Mouse (Mus musculus) cerebellum, adult 18-20 months (tissue): Measurements from ENCODE around the gene Arl1.
A peak's percentile ranks its signal among the peaks of the same experiment; 100 is the strongest.
"Not testable (repeated sequence)": the region's sequence is repeated elsewhere in the genome, so short reads cannot be mapped to it uniquely, and the experiment has no call there.

Source experiments
- DNase-seq, 2 experiments: peaks; one replicate each; pipeline ENCODE4 v3.0.0; 2021

Gene Arl1

GRCm38 (mm10) chr10:88730571-88731495, at the start of gene Arl1:
TSS of gene Arl1 (plus strand) at chr10:88730858.
- DNase-seq: peak; percentile 91 to 96

- no peak for DNase-seq
These were observed 47.6 kb upstream of the Arl1 start for GRCm38 (mm10) chr10:88682904-88683563.

- no peak for DNase-seq
These were observed 45.7 kb upstream of the Arl1 start, which contains the start of gene Spic for GRCm38 (mm10) chr10:88684925-88685324. TSS of gene Spic (minus strand) at chr10:88685015.

GRCm38 (mm10) chr10:88700938-88701337, 29.7 kb upstream of the Arl1 start:
- DNase-seq: no peak

- DNase-seq: no peak
These were observed 21.8 kb upstream of the Arl1 start for GRCm38 (mm10) chr10:88708671-88709523.

- DNase-seq: no peak
These were observed 18.3 kb upstream of the Arl1 start for GRCm38 (mm10) chr10:88712359-88712758.

GRCm38 (mm10) chr10:88714744-88715143, 15.9 kb upstream of the Arl1 start:
- no peak for DNase-seq

GRCm38 (mm10) chr10:88715621-88716020, 15.0 kb upstream of the Arl1 start:
- DNase-seq: no peak

- DNase-seq: no peak
These were observed 13.5 kb upstream of the Arl1 start for GRCm38 (mm10) chr10:88716986-88717755.

GRCm38 (mm10) chr10:88717756-88718025, 13.0 kb upstream of the Arl1 start:
- no peak for DNase-seq

GRCm38 (mm10) chr10:88719618-88720017, 11.0 kb upstream of the Arl1 start:
- no peak for DNase-seq

- no peak for DNase-seq
These were observed 5.3 kb upstream of the Arl1 start for GRCm38 (mm10) chr10:88725343-88725742.

- peak in 1 of 2 experiments; percentile 14 for DNase-seq
These were observed 3.5 kb upstream of the Arl1 start for GRCm38 (mm10) chr10:88727128-88727527.

GRCm38 (mm10) chr10:88728166-88728565, 2.5 kb upstream of the Arl1 start:
- no peak for DNase-seq

GRCm38 (mm10) chr10:88731496-88732308, 1.0 kb downstream of the Arl1 start:
- no peak for DNase-seq

GRCm38 (mm10) chr10:88732309-88732622, 1.6 kb downstream of the Arl1 start:
- no peak for DNase-seq

GRCm38 (mm10) chr10:88739074-88739473, 8.4 kb downstream of the Arl1 start:
- not testable (repeated sequence) for DNase-seq

GRCm38 (mm10) chr10:88739818-88740217, 9.2 kb downstream of the Arl1 start:
- no peak for DNase-seq

GRCm38 (mm10) chr10:88740781-88741180, 10.1 kb downstream of the Arl1 start:
- peak; percentile 26 to 35 for DNase-seq

- no peak for DNase-seq
These were observed 10.8 kb downstream of the Arl1 start for GRCm38 (mm10) chr10:88741426-88741825.

GRCm38 (mm10) chr10:88761524-88762212, 31.0 kb downstream of the Arl1 start:
- no peak for DNase-seq
